Mouse (Mus musculus) 3T3-L1 (cell line): ENCODE results near the gene Dop1a.

Experiments
- DNase-seq: peaks from one replicate; pipeline ENCODE4 v3.0.0-alpha.2; 2015; ENCODE audit warnings: low read depth, low spot score

Dop1a gene

GRCm38 (mm10) chr9:86466990-86467870 lies at the start of gene Dop1a:
Gene Dop1a, plus strand, starts transcription at chr9:86467154.
- peak; percentile 81 for DNase-seq

GRCm38 (mm10) chr9:86417971-86418370 lies 49.0 kb upstream of the Dop1a start:
- DNase-seq: no peak

GRCm38 (mm10) chr9:86419366-86419765 lies 47.6 kb upstream of the Dop1a start:
- no peak for DNase-seq

GRCm38 (mm10) chr9:86423331-86423730 lies 43.6 kb upstream of the Dop1a start:
- no peak for DNase-seq

- DNase-seq: no peak
Measured at GRCm38 (mm10) chr9:86435510-86435909, 31.4 kb upstream of the Dop1a start.

GRCm38 (mm10) chr9:86436608-86437007 lies 30.3 kb upstream of the Dop1a start:
- no peak for DNase-seq

- no peak for DNase-seq
Measured at GRCm38 (mm10) chr9:86438337-86439009, 28.5 kb upstream of the Dop1a start.

- DNase-seq: no peak
Measured at GRCm38 (mm10) chr9:86442248-86442647, 24.7 kb upstream of the Dop1a start.

- DNase-seq: no peak
Measured at GRCm38 (mm10) chr9:86446847-86447246, 20.1 kb upstream of the Dop1a start.

- no peak for DNase-seq
Measured at GRCm38 (mm10) chr9:86447431-86447830, 19.5 kb upstream of the Dop1a start.

GRCm38 (mm10) chr9:86449581-86449980 lies 17.4 kb upstream of the Dop1a start:
- DNase-seq: peak; percentile 84

GRCm38 (mm10) chr9:86451094-86451493 lies 15.9 kb upstream of the Dop1a start:
- peak; percentile 60 for DNase-seq

- peak; percentile 81 for DNase-seq
Measured at GRCm38 (mm10) chr9:86451617-86452016, 15.3 kb upstream of the Dop1a start.

- no peak for DNase-seq
Measured at GRCm38 (mm10) chr9:86453626-86454025, 13.3 kb upstream of the Dop1a start.

- DNase-seq: peak; percentile 76
Measured at GRCm38 (mm10) chr9:86464151-86465105, 2.5 kb upstream of the Dop1a start, which contains the start of gene Ube2cbp. Gene Ube2cbp, minus strand, starts transcription at chr9:86464950.

- no peak for DNase-seq
Measured at GRCm38 (mm10) chr9:86475956-86476355, 9.0 kb downstream of the Dop1a start.

GRCm38 (mm10) chr9:86476763-86477162 lies 9.8 kb downstream of the Dop1a start:
- DNase-seq: no peak

GRCm38 (mm10) chr9:86478414-86479093 lies 11.6 kb downstream of the Dop1a start:
- DNase-seq: no peak

- no peak for DNase-seq
Measured at GRCm38 (mm10) chr9:86482236-86482635, 15.3 kb downstream of the Dop1a start.

GRCm38 (mm10) chr9:86491740-86492139 lies 24.8 kb downstream of the Dop1a start:
- DNase-seq: no peak

- DNase-seq: peak; percentile 11
Measured at GRCm38 (mm10) chr9:86496261-86496660, 29.3 kb downstream of the Dop1a start.
